8 mouse cellular contexts compared by ENCODE assay signal in genomic region chr13:23430734-23431133, GRCm38 (mm10). TPM values are rescaled to one million over a fixed set of nuclear protein-coding genes. Genes with fewer than 3 reads are reported as not detected.
A peak's percentile ranks its signal among the peaks of the same experiment; 100 is the strongest.
DNase-seq lines count a peak whose midpoint lies in the region; ATAC-seq and TF ChIP-seq lines count a peak whose summit lies in the region.

No protein-coding gene starts in this region.

- peak overlapping the region; percentile 86 for H3K27ac ChIP-seq in forebrain, embryonic 16.5 days (ENCODE audit: low read length)
- H3K27ac ChIP-seq in layer of hippocampus, adult 2 months: peak overlapping the region; percentile 83
- H3K27ac ChIP-seq in lung, embryonic 15.5 days: peak overlapping the region; percentile 94
- 0 out of 2 replicates have a peak overlapping the region, but pooled peaks have one; percentile 24 for H3K27ac ChIP-seq in olfactory bulb, adult 2 months (ENCODE audit: insufficient read depth, low read depth, low read length)

- H3K4me1 ChIP-seq in G1E (ENCODE audit: insufficient read depth, low read depth, low read length): peaks cover 46% of the 10 kb centered on the region
- H3K4me1 ChIP-seq in forebrain, embryonic 16.5 days (replicated peaks; ENCODE audit: control insufficient read depth, insufficient read depth, low read length): peaks cover 16% of the 10 kb centered on the region
- peaks cover 37% of the 10 kb centered on the region for H3K4me1 ChIP-seq in lung, embryonic 15.5 days
- peaks cover 3% of the 10 kb centered on the region; the same call in 1 of the 2 replicates for H3K4me1 ChIP-seq in olfactory bulb, adult 2 months (ENCODE audit: control insufficient read depth, insufficient read depth, low read length)

- no peaks in the 10 kb centered on the region for H3K27me3 ChIP-seq in G1E (ENCODE audit: insufficient read depth, low read length)
- no peaks in the 10 kb centered on the region for H3K27me3 ChIP-seq in forebrain, embryonic 16.5 days (replicated peaks; ENCODE audit: control insufficient read depth, insufficient read depth, low read length)
- no peaks in the 10 kb centered on the region for H3K27me3 ChIP-seq in lung, embryonic 15.5 days

- H3K4me3 ChIP-seq in G1E (ENCODE audit: low read depth, low read length): peak overlapping the region; percentile 72
- H3K4me3 ChIP-seq in forebrain, embryonic 16.5 days (replicated peaks; ENCODE audit: low read length): peak overlapping the region; percentile 59
- peak overlapping the region; percentile 77 for H3K4me3 ChIP-seq in layer of hippocampus, adult 2 months
- peak overlapping the region; percentile 54 for H3K4me3 ChIP-seq in lung, embryonic 15.5 days
- H3K4me3 ChIP-seq in olfactory bulb, adult 2 months (ENCODE audit: insufficient read depth, low read depth, low read length): peak overlapping the region; percentile 53

- no peaks in the 10 kb centered on the region for H3K36me3 ChIP-seq in G1E (replicated peaks)
- H3K36me3 ChIP-seq in forebrain, embryonic 16.5 days (ENCODE audit: control insufficient read depth, insufficient read depth): no peaks in the 10 kb centered on the region
- H3K36me3 ChIP-seq in lung, embryonic 15.5 days: no peaks in the 10 kb centered on the region

- peak overlapping the region; percentile 78 for H3K4me2 ChIP-seq in forebrain, embryonic 16.5 days (ENCODE audit: low read length)
- H3K4me2 ChIP-seq in lung, embryonic 15.5 days: peak overlapping the region; percentile 60

- TF ChIP-seq POLR2A in olfactory bulb, adult 2 months (IDR thresholded peaks at IDR 0.05; ENCODE audit: insufficient read depth, low read depth, low read length): no peak

- TF ChIP-seq CTCF in G1E (IDR thresholded peaks at IDR 0.05; ENCODE audit: low read depth, low read length): no peak
- TF ChIP-seq CTCF in layer of hippocampus, adult 2 months (conservative IDR thresholded peaks at IDR 0.05): peak; percentile 78
- TF ChIP-seq CTCF in olfactory bulb, adult 2 months (IDR thresholded peaks at IDR 0.05; ENCODE audit: insufficient read depth, low read depth, low read length): peak; percentile 40; the same call in 1 of the 2 replicates

- no peaks in the 10 kb centered on the region for H3K9me3 ChIP-seq in G1E (replicated peaks)
- H3K9me3 ChIP-seq in forebrain, embryonic 16.5 days (ENCODE audit: control insufficient read depth, low read length): no peaks in the 10 kb centered on the region
- no peaks in the 10 kb centered on the region for H3K9me3 ChIP-seq in lung, embryonic 15.5 days

- intact Hi-C loops in heart, postnatal 36 days (cut with DNase I): loop anchor here (1.0 to 10.0 kb wide), 6 partner anchors 155 to 1718 kb away; partner anchors contain the start of genes Hist1h1t, Hist1h4c and Zfp184

- DNase-seq in G1E (ENCODE audit: low spot score): no peak
- peak; percentile 79 to 81 for DNase-seq in cerebellum, adult 18-20 months
- peak; percentile 74 to 79 for DNase-seq in heart, postnatal 36 days
- peak; percentile 74 to 86 for DNase-seq in layer of hippocampus, adult 2 months (ENCODE audit: low spot score in 2 of 2)
- peak; percentile 73 for DNase-seq in thymus, postnatal 14 days

- WGBS in forebrain, embryonic 16.5 days: 0% methylated on average over 17 of the region's 17 CpGs
- WGBS in lung, embryonic 15.5 days: under 1% methylated on average over 17 of the region's 17 CpGs
- WGBS in olfactory bulb, adult 2 months: 0% methylated on average over 17 of the region's 17 CpGs

- ATAC-seq in G1E (ENCODE audit: extremely low read depth, insufficient number of reproducible peaks, low FRiP score, poor library complexity, severe bottlenecking): no peak
- peak; percentile 73 for ATAC-seq in forebrain, embryonic 16.5 days
- ATAC-seq in lung, embryonic 15.5 days (ENCODE audit: borderline replicate concordance, extremely low read depth, low FRiP score, low TSS enrichment): peak; percentile 66; the same call in 1 of the 2 replicates

- peak overlapping the region; percentile 66 for H3K9ac ChIP-seq in forebrain, embryonic 16.5 days (replicated peaks; ENCODE audit: low read depth, low read length)
- H3K9ac ChIP-seq in lung, embryonic 15.5 days: peak overlapping the region; percentile 58

RNA-seq across cellular contexts. Expression of gene Abt1, which starts 7.1 kb away (rescaled TPM):
- total RNA-seq in G1E (2014; fragmentation: Nextera tagmentation) (3.7 and 4.0 TPM in 2 replicates), G1E (2017) (9.5 and 11.4 TPM in 2 replicates)
- 6.5 and 6.9 TPM in 2 replicates for polyA plus RNA-seq in G1E (2012)
- 12.7 and 13.0 TPM in 2 replicates for polyA plus RNA-seq in forebrain, embryonic 16.5 days (2015; fragmentation: Nextera tagmentation; extraction: Ambion mirVana)
- total RNA-seq in heart, postnatal 36 days (2021): 1 to 10 TPM; 4.3 TPM
- total RNA-seq in layer of hippocampus, adult 2 months (2021): 1 to 10 TPM; 7.8 to 9.7 TPM
- polyA plus RNA-seq in lung, embryonic 15.5 days (2015; fragmentation: Nextera tagmentation; extraction: Ambion mirVana): 13.6 and 14.2 TPM in 2 replicates
- polyA plus RNA-seq in olfactory bulb, adult 2 months (2012; ENCODE audit: insufficient read depth, insufficient read length, low replicate concordance, missing spikeins): not detected in 2 replicates

RNA-seq across cellular contexts. Expression of gene Btn1a1, which starts 35.0 kb away (rescaled TPM):
- 18.3 and 31.6 TPM in 2 replicates for total RNA-seq in G1E (2014; fragmentation: Nextera tagmentation)
- 0.82 and 1.5 TPM in 2 replicates for total RNA-seq in G1E (2017)
- polyA plus RNA-seq in G1E (2012): 0.75 and 0.80 TPM in 2 replicates
- polyA plus RNA-seq in forebrain, embryonic 16.5 days (2015; fragmentation: Nextera tagmentation; extraction: Ambion mirVana): 0.06 and 0.22 TPM in 2 replicates
- not detected for total RNA-seq in heart, postnatal 36 days (2021)
- not detected for total RNA-seq in layer of hippocampus, adult 2 months (2021)
- polyA plus RNA-seq in lung, embryonic 15.5 days (2015; fragmentation: Nextera tagmentation; extraction: Ambion mirVana): 0.14 and 0.26 TPM in 2 replicates
- not detected in 2 replicates for polyA plus RNA-seq in olfactory bulb, adult 2 months (2012; ENCODE audit: insufficient read depth, insufficient read length, low replicate concordance, missing spikeins)

RNA-seq across cellular contexts. Expression of gene Btn2a2, which starts 57.9 kb away (rescaled TPM):
- total RNA-seq in G1E (2014; fragmentation: Nextera tagmentation): not detected in 2 replicates
- 0.06 and 0.22 TPM in 2 replicates for total RNA-seq in G1E (2017)
- polyA plus RNA-seq in G1E (2012): not detected in 2 replicates
- 0.18 TPM in 1 of 2 replicates, not detected in the other for polyA plus RNA-seq in forebrain, embryonic 16.5 days (2015; fragmentation: Nextera tagmentation; extraction: Ambion mirVana)
- total RNA-seq in heart, postnatal 36 days (2021): not detected
- under 1 TPM; 0.49 to 0.52 TPM for total RNA-seq in layer of hippocampus, adult 2 months (2021)
- polyA plus RNA-seq in lung, embryonic 15.5 days (2015; fragmentation: Nextera tagmentation; extraction: Ambion mirVana): 0.16 and 0.21 TPM in 2 replicates
- not detected in 2 replicates for polyA plus RNA-seq in olfactory bulb, adult 2 months (2012; ENCODE audit: insufficient read depth, insufficient read length, low replicate concordance, missing spikeins)

Comparison
In these comparisons a context has a peak if more than half of its experiments do, and no peak if none do; other contexts are left out.
1. H3K27ac ChIP-seq: peak in every context shown above with its lines; median percentile 94 in lung, embryonic 15.5 days; 86 in forebrain, embryonic 16.5 days; 83 in layer of hippocampus, adult 2 months; 24 in olfactory bulb, adult 2 months.